ENCODE assay signal across 8 mouse cellular contexts in the genomic region with DNA sequence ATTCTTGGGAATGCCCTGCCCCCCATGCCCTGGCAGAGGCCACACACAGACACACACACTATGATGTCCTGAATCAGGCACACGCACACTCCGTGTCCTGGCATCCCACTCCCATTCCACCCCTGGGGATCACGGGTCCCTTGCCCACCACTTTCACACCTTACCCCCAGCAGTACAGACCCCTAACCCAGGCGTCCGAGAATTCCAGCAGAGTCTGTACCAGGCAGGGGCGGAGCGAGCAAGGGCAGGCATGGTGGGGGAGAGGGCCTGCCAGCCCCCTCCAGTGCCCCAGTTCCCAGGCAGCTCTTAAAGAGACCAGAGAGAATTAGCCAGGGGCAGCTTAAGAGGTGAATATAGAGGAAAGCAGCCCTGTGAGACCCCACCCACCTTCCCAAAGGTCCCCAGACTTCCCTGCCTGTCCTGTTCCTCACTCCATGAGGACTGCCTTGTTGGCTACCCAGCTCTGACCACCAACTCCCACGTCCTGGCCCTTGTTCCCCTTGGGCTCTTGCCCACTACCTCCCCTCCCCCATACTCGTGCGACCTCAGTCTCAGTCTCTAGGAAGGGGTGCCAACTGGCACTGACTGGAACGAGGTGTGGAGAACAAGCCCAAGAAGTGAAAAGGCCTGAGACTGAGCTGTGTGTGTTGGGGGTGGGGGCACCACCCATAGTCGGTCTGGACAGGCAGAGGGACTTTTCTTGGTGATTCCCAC. TPM values are rescaled to one million over a fixed set of nuclear protein-coding genes. Genes with fewer than 3 reads are reported as not detected.
DNase-seq lines count a peak whose midpoint lies in the region; ATAC-seq and TF ChIP-seq lines count a peak whose summit lies in the region.

Gene Sema4a (minus strand): TSS at position 200 of the 714 bp plus-strand sequence.

- no peak for ATAC-seq in intestine, embryonic 15.5 days

- peak within 1 kb of the TSS; percentile 28 for H3K27ac ChIP-seq in cortical plate, adult 2 months (ENCODE audit: insufficient read depth, low read length)
- H3K27ac ChIP-seq in intestine, embryonic 15.5 days: no peak within 1 kb of the TSS
- H3K27ac ChIP-seq in macrophage: peak within 1 kb of the TSS; percentile 70

- DNase-seq in left cerebral cortex, adult 18-20 months (ENCODE audit: low spot score in 2 of 2): no peak
- DNase-seq in left cerebral cortex, adult 11 months (ENCODE audit: low spot score): no peak
- no peak for DNase-seq in urinary bladder, adult 18-20 months (ENCODE audit: low spot score in 2 of 2)
- no peak for DNase-seq in thymus, postnatal 36 days
- no peak for DNase-seq in thymus, adult 18-20 months

- peaks cover 5% of the 10 kb centered on the region; the same call in 1 of the 2 replicates for H3K4me1 ChIP-seq in cortical plate, adult 2 months (ENCODE audit: control insufficient read depth, insufficient read depth, low read length)
- peaks cover 20% of the 10 kb centered on the region; the same call in 1 of the 2 replicates for H3K4me1 ChIP-seq in intestine, embryonic 15.5 days (replicated peaks)

- 50% methylated on average over 12 of the region's 12 CpGs for WGBS in intestine, embryonic 15.5 days
- 74% methylated on average over 12 of the region's 12 CpGs for WGBS in macrophage (ENCODE audit: missing documents)

- no peak within 1 kb of the TSS for H3K9ac ChIP-seq in intestine, embryonic 15.5 days

- no peak for TF ChIP-seq CTCF in cortical plate, adult 2 months (IDR thresholded peaks at IDR 0.05; ENCODE audit: extremely low read depth, insufficient read depth, low read length)

- peak within 1 kb of the TSS; percentile 27 for H3K4me3 ChIP-seq in cortical plate, adult 2 months (ENCODE audit: insufficient read depth, low read length)
- no peak within 1 kb of the TSS for H3K4me3 ChIP-seq in intestine, embryonic 15.5 days (replicated peaks)
- no peak within 1 kb of the TSS for H3K4me3 ChIP-seq in macrophage (ENCODE audit: inconsistent target)

- no peak for TF ChIP-seq POLR2A in cortical plate, adult 2 months (IDR thresholded peaks at IDR 0.05; ENCODE audit: extremely low read depth, insufficient read depth, low read length)

- no peaks in the 10 kb centered on the region for H3K9me3 ChIP-seq in intestine, embryonic 15.5 days

- H3K27me3 ChIP-seq in intestine, embryonic 15.5 days (replicated peaks): 0 out of 2 replicates have a peak, but pooled peaks cover 4% of the 10 kb centered on the region

- no peaks in the 10 kb centered on the region for H3K79me2 ChIP-seq in macrophage (ENCODE audit: inconsistent target)

- H3K36me3 ChIP-seq in intestine, embryonic 15.5 days: no peaks in the 10 kb centered on the region
- no peaks in the 10 kb centered on the region for H3K36me3 ChIP-seq in macrophage (ENCODE audit: inconsistent target)

- no peak within 1 kb of the TSS for H3K4me2 ChIP-seq in intestine, embryonic 15.5 days (replicated peaks)

RNA-seq across cellular contexts. Expression of gene Sema4a, which starts in this region (rescaled TPM):
- total RNA-seq in left cerebral cortex, adult 18-20 months (2021): 10 to 100 TPM; 70.4 to 76.5 TPM
- 68.9 and 71.6 TPM in 2 replicates for polyA plus RNA-seq in cortical plate, adult 2 months (2012; rRNA removed)
- 30.9 and 39.2 TPM in 2 replicates for polyA plus RNA-seq in intestine, embryonic 15.5 days (2015; fragmentation: Nextera tagmentation; extraction: Ambion mirVana)
- total RNA-seq in macrophage (2018; cell fraction: chromatin; rRNA removed): 100 to 1,000 TPM in 6 of 26 experiments, 10 to 100 TPM in 20; 12.4 to 193 (median 60.3) TPM
- total RNA-seq in macrophage (2018; cell fraction: cytosol; rRNA removed): 10 to 100 TPM in 19 of 26 experiments, 1 to 10 TPM in 7; 8.5 to 33.5 (median 15.5) TPM
- 100 to 1,000 TPM in 3 of 26 experiments, 10 to 100 TPM in 23; 24.0 to 139 (median 65.3) TPM for total RNA-seq in macrophage (2018; cell fraction: nucleus; rRNA removed)
- polyA plus RNA-seq in macrophage (2018): 7.3 to 33.5 TPM (median 7.7 TPM) in 3 replicates
